Mouse (Mus musculus) hindlimb bud, embryonic 11.5 days (tissue): ENCODE measurements around the gene Gm7075.
"Not testable (repeated sequence)": the region's sequence is repeated elsewhere in the genome, so short reads cannot be mapped to it uniquely, and the experiment has no call there.

ENCODE experiments used
- DNase-seq: peaks from one replicate; pipeline ENCODE4 v3.0.0-alpha.2; 2012; ENCODE audit warnings: low read depth, low spot score; ENCODE audit errors: extremely low spot score

Gm7075 gene

DNA sequence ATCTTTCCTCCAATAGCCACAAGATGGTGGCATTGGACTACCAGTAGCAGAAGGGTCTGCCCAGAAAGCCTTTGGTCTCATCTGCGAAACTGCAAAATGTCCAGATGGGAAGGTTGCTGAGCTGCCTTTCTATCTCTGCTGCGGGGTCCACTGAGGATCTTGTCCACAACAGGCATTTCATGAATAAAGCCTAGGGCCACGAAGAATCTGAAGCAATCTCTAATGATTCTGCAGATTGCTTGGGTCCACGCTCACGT, 1.1 kb upstream of the Gm7075 start:
- no peak for DNase-seq

DNA sequence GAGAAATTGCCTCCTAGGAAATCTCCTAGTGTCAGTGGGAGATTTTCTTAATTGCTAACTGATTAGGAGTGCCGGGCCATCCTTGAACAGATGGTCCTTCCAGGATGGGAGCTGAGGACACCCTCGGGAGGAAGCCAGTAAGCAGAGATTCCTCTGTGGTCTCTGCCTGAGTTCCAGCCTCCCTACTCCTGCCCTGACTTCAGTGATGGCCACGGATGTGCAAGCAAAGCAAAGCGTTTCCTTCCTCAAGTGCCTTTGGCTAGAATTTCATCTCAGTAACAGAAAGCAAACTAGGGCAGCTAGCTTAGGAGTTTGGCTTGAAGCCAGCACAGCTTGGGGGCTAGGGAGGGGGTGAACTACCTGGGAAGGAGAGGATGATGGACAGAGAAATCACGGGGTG, 4.5 kb downstream of the Gm7075 start:
- no peak for DNase-seq

GRCm38 (mm10) chr10:63415850-63416249, 5.7 kb downstream of the Gm7075 start:
- DNase-seq: no peak

GRCm38 (mm10) chr10:63415287-63415686, 6.3 kb downstream of the Gm7075 start:
- no peak for DNase-seq

DNA sequence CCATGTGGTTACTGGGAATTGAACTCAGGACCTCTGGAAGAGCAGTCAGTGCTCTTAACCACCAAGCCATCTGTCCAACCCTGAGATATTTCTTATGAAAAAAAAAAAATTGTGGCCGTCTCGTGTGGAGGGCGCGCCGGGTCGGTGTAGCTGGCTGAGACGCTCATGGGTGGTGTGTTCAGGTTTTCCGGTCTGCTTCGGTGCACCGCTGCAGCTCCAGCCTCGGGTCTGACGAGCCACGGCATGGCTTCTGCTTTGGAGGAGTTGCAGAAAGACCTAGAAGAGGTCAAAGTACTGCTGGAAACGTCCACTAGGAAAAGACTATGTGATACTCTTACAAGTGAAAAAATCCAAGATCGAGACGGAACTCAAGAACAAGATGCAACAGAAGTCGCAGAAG, 8.8 kb downstream of the Gm7075 start:
- DNase-seq: no peak

- not testable (repeated sequence) for DNase-seq
Measured at GRCm38 (mm10) chr10:63411674-63412073, 9.9 kb downstream of the Gm7075 start.

- DNase-seq: no peak
Measured at GRCm38 (mm10) chr10:63410162-63410956, 11.2 kb downstream of the Gm7075 start.

GRCm38 (mm10) chr10:63403636-63404035, 18.0 kb downstream of the Gm7075 start:
- no peak for DNase-seq

DNA sequence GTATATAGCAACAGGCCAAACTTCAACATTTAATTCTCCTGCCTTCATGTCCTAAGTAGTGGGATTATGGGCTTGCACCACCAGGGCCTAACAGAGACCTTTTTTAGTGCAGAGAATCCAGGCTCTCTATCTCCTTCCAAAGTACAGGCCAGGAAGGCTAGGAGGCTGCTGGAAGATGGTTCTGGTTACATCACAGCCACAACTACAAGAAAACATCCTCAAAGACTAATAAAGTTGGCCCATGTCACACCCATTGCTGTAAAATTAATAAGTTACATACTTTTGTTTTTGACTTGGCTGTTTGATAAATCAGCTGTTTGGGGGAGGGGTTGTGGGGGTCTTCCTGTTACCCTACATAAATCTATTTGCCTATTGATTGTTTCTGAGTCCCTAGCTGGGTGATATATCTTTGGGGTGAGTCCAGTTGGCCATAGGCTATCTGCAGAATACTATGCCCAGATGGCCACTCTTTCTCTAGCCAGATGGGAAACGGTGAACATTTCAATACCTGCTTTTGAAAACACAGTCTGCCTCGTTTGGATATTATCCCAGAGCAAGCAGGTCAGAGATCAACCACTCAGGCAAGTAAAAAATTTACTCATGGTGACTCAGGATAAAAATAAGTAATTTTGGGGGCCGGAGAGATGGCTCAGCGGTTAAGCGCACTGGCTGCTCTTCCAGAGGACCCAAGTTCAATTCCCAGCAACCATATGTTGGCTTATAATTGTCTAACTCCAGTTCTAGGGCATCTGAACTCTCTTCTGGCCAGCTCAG, 18.7 kb downstream of the Gm7075 start:
- DNase-seq: no peak

- DNase-seq: no peak
Measured at GRCm38 (mm10) chr10:63396963-63397362, 24.6 kb downstream of the Gm7075 start.

- no peak for DNase-seq
Measured at GRCm38 (mm10) chr10:63388948-63389347, 32.6 kb downstream of the Gm7075 start.

DNA sequence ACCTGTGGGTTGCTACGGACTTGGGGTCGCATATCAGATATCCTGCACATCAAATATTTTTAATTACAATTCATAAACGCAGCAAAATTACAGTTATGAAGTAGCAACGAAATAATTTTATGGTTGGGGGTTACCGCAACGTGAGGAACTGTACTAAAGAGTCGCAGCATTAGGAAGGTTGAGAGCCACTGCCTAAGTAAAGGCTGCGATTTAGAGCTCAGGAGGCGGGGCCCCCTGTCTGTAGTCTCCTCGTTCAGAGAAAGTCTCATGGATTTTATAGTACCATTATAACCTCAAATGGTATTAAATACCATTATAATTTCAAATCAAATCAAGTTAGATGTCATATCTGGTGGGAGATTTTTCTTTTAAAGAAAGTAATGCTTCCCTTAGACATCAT, 34.6 kb downstream of the Gm7075 start:
- DNase-seq: no peak

GRCm38 (mm10) chr10:63386444-63386843, 35.1 kb downstream of the Gm7075 start:
- no peak for DNase-seq

DNA sequence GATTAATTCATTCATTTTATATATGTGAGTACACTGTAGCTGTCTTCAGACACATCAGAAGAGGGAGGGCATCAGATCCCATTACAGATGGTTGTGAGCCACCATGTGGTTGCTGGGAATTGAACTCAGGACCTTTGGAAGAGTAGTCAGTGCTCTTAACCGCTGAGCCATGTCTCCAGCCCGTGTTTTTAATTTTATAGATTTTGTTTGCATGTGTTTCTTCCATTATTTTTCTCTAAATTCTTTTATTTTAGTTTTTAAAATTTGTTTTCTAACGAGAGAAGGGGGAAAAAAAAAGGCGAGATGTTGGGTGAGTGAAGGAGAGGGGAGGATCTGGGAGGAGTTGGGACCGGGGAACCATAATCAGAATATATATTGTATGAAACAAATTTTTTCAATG, 35.7 kb downstream of the Gm7075 start:
- DNase-seq: not testable (repeated sequence)

DNA sequence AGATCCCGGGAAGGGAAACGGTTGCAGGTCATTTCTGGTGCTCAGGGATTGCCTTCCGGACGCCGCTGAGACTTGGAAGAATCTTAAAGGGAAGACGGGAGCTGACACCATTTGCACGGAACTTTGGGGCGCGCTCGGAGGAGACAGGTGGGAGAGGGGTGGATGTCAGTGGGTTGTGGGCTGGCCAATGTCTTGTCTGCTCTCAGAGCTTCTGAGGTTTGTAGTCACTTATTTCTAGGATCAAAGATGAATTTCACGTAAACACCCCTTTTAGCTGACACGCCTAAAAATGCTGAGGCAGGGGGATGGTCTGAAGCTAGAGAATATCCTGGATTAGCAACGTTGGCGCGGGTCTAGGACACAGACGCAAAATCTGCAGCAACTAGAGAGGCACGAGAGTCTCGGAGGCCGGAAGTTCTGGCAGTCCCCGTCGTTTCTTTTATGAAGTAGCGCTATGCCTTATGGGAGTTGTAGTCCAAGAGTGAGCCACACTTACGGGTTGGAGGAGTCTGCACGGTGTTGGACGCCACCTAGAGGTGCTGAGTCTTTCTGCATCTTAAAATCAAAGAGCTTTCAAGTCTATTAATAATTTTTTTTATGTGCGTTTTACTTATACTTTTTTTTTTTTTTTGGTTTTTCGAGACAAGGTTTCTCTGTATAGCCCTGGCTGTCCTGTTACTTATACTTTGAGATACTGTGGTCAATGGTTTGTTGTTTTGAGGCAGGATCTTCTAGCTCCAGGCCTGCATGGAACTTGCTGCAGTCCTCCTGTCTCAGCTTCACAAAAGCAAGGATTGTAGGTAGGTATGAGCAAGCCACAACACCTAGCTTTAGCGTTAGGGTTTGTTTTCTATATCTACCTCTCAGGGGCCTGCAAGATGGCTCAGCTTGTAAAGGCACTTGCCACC, 39.0 kb downstream of the Gm7075 start, which contains the start of gene Dnajc12:
Gene Dnajc12, plus strand, starts transcription at position 72 of the 908 bp plus-strand sequence.
- DNase-seq: peak; percentile 95

DNA sequence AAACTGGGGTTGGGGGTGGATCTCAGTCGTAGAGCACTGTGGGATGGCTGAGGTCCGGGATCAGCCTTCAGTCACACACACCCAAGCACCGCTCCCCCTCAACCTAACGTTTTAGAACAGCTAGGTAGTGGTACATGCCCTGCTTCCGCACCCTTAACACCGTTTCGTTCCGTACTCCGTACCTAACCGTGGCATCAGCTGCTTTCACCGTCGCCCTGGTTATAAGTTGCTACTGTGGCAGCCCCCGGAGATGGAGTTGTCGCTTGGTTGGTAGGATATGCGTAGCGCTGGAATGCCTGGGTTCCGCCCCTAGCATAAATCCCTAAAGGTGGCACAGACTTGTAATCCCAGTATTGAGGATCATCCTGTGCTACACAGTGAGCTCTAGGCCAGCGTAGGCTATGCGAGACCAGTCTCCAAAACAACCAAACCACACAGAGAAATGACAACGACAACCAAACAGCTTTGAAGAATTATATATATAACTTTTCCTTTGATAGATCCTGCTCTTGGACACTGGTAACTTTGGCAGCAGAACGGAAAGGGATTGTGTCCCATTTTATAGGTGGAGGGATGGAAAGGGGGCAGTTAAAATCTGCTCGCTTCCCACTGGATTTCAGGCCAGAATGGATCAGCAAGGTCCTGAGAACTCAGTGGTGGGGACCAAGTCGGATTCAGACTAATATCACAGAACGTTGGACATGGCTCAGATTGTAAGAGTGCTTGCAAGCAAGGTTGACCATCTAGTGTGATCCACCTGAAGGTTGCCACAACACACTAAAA, 39.9 kb downstream of the Gm7075 start, which contains the start of gene Sirt1:
Gene Sirt1, minus strand, starts transcription at position 207 of the 783 bp plus-strand sequence.
- DNase-seq: no peak

- DNase-seq: no peak
Measured at GRCm38 (mm10) chr10:63378948-63379680, 42.5 kb downstream of the Gm7075 start.

- no peak for DNase-seq
Measured at GRCm38 (mm10) chr10:63377468-63377867, 44.1 kb downstream of the Gm7075 start.

- DNase-seq: no peak
Measured at GRCm38 (mm10) chr10:63376303-63376702, 45.3 kb downstream of the Gm7075 start.
